Mouse (Mus musculus) liver, postnatal 0 days (tissue): Measurements from ENCODE around the gene Pkd1. TPM values are rescaled to one million over a fixed set of nuclear protein-coding genes. Genes with fewer than 3 reads are reported as not detected.
A peak's percentile ranks its signal among the peaks of the same experiment; 100 is the strongest.

ENCODE experiments used
- ATAC-seq: fragments of 200-750 bp; cut with Nextera tagmentation; 2 replicates; pipeline ENCODE4 v1.8.0; 2017; ENCODE audit warnings: mild to moderate bottlenecking, moderate library complexity
- DNase-seq: peaks from one replicate; pipeline ENCODE4 v3.0.0-alpha.2; 2016
- H3K27ac ChIP-seq: fragments of 300-500 bp; sonication (generic); 2 replicates; pipeline ENCODE4 v1.5.1; 2014; ENCODE audit warnings: antibody characterized with exemption, moderate library complexity, mild to moderate bottlenecking, low read depth
- H3K27me3 ChIP-seq: fragments of 300-500 bp; sonication (generic); 2 replicates; pipeline ENCODE4 v1.6.1; 2014; ENCODE audit warnings: low read length, control low read depth, mixed read lengths; ENCODE audit not compliant: insufficient read depth
- H3K36me3 ChIP-seq: fragments of 300-500 bp; sonication (generic); replicated peaks from 2 replicates; pipeline ENCODE4 v1.6.1; 2014; ENCODE audit warnings: mild to moderate bottlenecking, control low read depth, low read length, moderate library complexity, mixed read lengths; ENCODE audit not compliant: insufficient read depth
- H3K4me1 ChIP-seq: fragments of 300-500 bp; sonication (generic); 2 replicates; pipeline ENCODE4 v1.6.1; 2014; ENCODE audit warnings: antibody characterized with exemption, mild to moderate bottlenecking, control low read depth; ENCODE audit not compliant: insufficient read depth
- H3K4me2 ChIP-seq: fragments of 300-500 bp; sonication (generic); 2 replicates; pipeline ENCODE4 v1.6.1; 2014; ENCODE audit warnings: low read depth, mild to moderate bottlenecking, low read length, moderate library complexity, mixed read lengths
- H3K4me3 ChIP-seq: fragments of 300-500 bp; sonication (generic); 2 replicates; pipeline ENCODE4 v1.5.1; 2014; ENCODE audit warnings: low read depth, low read length
- H3K9ac ChIP-seq: fragments of 300-500 bp; sonication (generic); replicated peaks from 2 replicates; pipeline ENCODE4 v1.6.1; 2014; ENCODE audit warnings: mild to moderate bottlenecking, moderate library complexity
- H3K9me3 ChIP-seq: fragments of 300-500 bp; sonication (generic); 2 replicates; pipeline ENCODE4 v1.6.1; 2016; ENCODE audit warnings: mild to moderate bottlenecking, control low read depth, low read length, mixed read lengths
- CTCF ChIP-seq: sonication (generic); IDR thresholded peaks from 2 replicates; pipeline ENCODE4 v1.5.1; 2016; ENCODE audit warnings: antibody characterized with exemption, low read depth
- EP300 ChIP-seq: IDR thresholded peaks from 2 replicates; pipeline ENCODE4 v1.6.1; 2016; ENCODE audit warnings: antibody characterized with exemption, low read depth, mild to moderate bottlenecking
- WGBS: fragments of 180-500 bp; shearing (Covaris S2); extraction: QIAGEN DNeasy Blood & Tissue Kit; methylation state at CpG from one replicate; pipeline ENCODE4 v1.1.7; 2014; ENCODE audit not compliant: insufficient replicate concordance; 5-methylcytosine and 5-hydroxymethylcytosine counted together
- polyA plus RNA-seq: library from polyadenylated mRNA; unstranded; fragments of >200 nt; fragmentation: Nextera tagmentation; extraction: Ambion mirVana; gene quantifications from 2 replicates; pipeline ENCODE4 v1.2.1, GENCODE M21; 2015

Pkd1 gene
- polyA plus RNA-seq, 1 experiment from 2014 or later, result 2.8 TPM

- TF ChIP-seq EP300 (no peak), CTCF (no peak)
- WGBS, result 85% methylated on average over 4 of the region's 4 CpGs
- Histone ChIP-seq H3K4me3 (no peak overlapping the region), H3K4me2 (no peak overlapping the region), H3K4me1 (no peaks in the 10 kb centered on the region), H3K36me3 (peaks cover 56% of the 10 kb centered on the region), H3K9me3 (no peaks in the 10 kb centered on the region), H3K27ac (no peak overlapping the region), H3K9ac (no peak overlapping the region), H3K27me3 (no peaks in the 10 kb centered on the region)
- no peak for DNase-seq
- no peak for ATAC-seq
These were observed 50.9 kb downstream of the Pkd1 start for GRCm38 (mm10) chr17:24600502-24600901.

GRCm38 (mm10) chr17:24603961-24604360, 54.3 kb downstream of the Pkd1 start:
- no peak overlapping the region for H3K9ac ChIP-seq
- TF ChIP-seq EP300 (no peak), CTCF (no peak)
- 75% methylated on average over 8 of the region's 8 CpGs for WGBS
- H3K4me2 ChIP-seq, result no peak overlapping the region
- no peak for ATAC-seq
- no peaks in the 10 kb centered on the region for H3K9me3 ChIP-seq
- peaks cover 48% of the 10 kb centered on the region for H3K36me3 ChIP-seq
- H3K4me1 ChIP-seq, result peaks cover 3% of the 10 kb centered on the region
- no peaks in the 10 kb centered on the region for H3K27me3 ChIP-seq
- H3K4me3 ChIP-seq, result no peak overlapping the region
- no peak overlapping the region for H3K27ac ChIP-seq
- DNase-seq, result no peak

GRCm38 (mm10) chr17:24604557-24604956, 54.9 kb downstream of the Pkd1 start:
- DNase-seq, result no peak
- Histone ChIP-seq H3K4me2 (no peak overlapping the region), H3K27me3 (no peaks in the 10 kb centered on the region), H3K4me1 (peaks cover 3% of the 10 kb centered on the region), H3K36me3 (peaks cover 44% of the 10 kb centered on the region), H3K9ac (no peak overlapping the region), H3K9me3 (no peaks in the 10 kb centered on the region), H3K27ac (no peak overlapping the region), H3K4me3 (no peak overlapping the region)
- TF ChIP-seq EP300 (no peak), CTCF (no peak)
- no peak for ATAC-seq
- 85% methylated on average over 3 of the region's 3 CpGs for WGBS

GRCm38 (mm10) chr17:24608370-24608769, 58.7 kb downstream of the Pkd1 start:
- peaks cover 14% of the 10 kb centered on the region for H3K4me1 ChIP-seq
- 60% methylated on average over 4 of the region's 4 CpGs for WGBS
- peak overlapping the region; percentile 80 for H3K27ac ChIP-seq
- no peaks in the 10 kb centered on the region for H3K27me3 ChIP-seq
- DNase-seq (no peak), ATAC-seq (peak; percentile 65)
- no peak overlapping the region for H3K4me3 ChIP-seq
- TF ChIP-seq EP300, result peak; percentile 62
- TF ChIP-seq CTCF, result no peak
- H3K36me3 ChIP-seq, result peaks cover 33% of the 10 kb centered on the region
- peak overlapping the region; percentile 7; the same call in 1 of the 2 replicates for H3K9ac ChIP-seq
- H3K4me2 ChIP-seq, result peak overlapping the region; percentile 44
- H3K9me3 ChIP-seq, result no peaks in the 10 kb centered on the region

- 51% methylated on average over 8 of the region's 8 CpGs for WGBS
- ATAC-seq, result peak; percentile 91
These were observed 59.2 kb downstream of the Pkd1 start for GRCm38 (mm10) chr17:24608874-24609273.

GRCm38 (mm10) chr17:24610711-24611110, 61.1 kb downstream of the Pkd1 start:
- Histone ChIP-seq H3K4me1 (peaks cover 14% of the 10 kb centered on the region), H3K9ac (no peak overlapping the region)

More at GRCm38 (mm10) chr17:24608874-24609273, 59.2 kb downstream of the Pkd1 start:
- Histone ChIP-seq H3K4me1 (peaks cover 14% of the 10 kb centered on the region), H3K9me3 (no peaks in the 10 kb centered on the region), H3K36me3 (peaks cover 38% of the 10 kb centered on the region), H3K9ac (peak overlapping the region; percentile 7; the same call in 1 of the 2 replicates), H3K27ac (peak overlapping the region; percentile 80), H3K27me3 (no peaks in the 10 kb centered on the region), H3K4me2 (0 out of 2 replicates have a peak overlapping the region, but pooled peaks have one; percentile 44), H3K4me3 (no peak overlapping the region)
- DNase-seq, result peak; percentile 65
- TF ChIP-seq EP300 (peak; percentile 69; the same call in 1 of the 2 replicates), CTCF (no peak)

More at GRCm38 (mm10) chr17:24610711-24611110, 61.1 kb downstream of the Pkd1 start:
- ATAC-seq, result peak; percentile 60
- WGBS, result 25% methylated on average over 2 of the region's 2 CpGs
- no peak overlapping the region for H3K4me2 ChIP-seq
- no peak overlapping the region for H3K4me3 ChIP-seq
- no peak for DNase-seq
- no peaks in the 10 kb centered on the region for H3K9me3 ChIP-seq
- H3K27me3 ChIP-seq, result no peaks in the 10 kb centered on the region
- TF ChIP-seq CTCF (no peak), EP300 (peak; percentile 68; the same call in 1 of the 2 replicates)
- peak overlapping the region; percentile 34; the same call in 1 of the 2 replicates for H3K27ac ChIP-seq
- H3K36me3 ChIP-seq, result peaks cover 43% of the 10 kb centered on the region
